Mouse (Mus musculus) forebrain, embryonic 14.5 days (tissue): ENCODE measurements around the gene Spata13. TPM values are rescaled to one million over a fixed set of nuclear protein-coding genes. Genes with fewer than 3 reads are reported as not detected.
A peak's percentile ranks its signal among the peaks of the same experiment; 100 is the strongest.

Experiments
- ATAC-seq: fragments of 200-750 bp; cut with Nextera tagmentation; 2 replicates; pipeline ENCODE4 v1.8.0; 2017; ENCODE audit warnings: mild to moderate bottlenecking, moderate library complexity
- DNase-seq: peaks from one replicate; pipeline ENCODE4 v3.0.0-alpha.2; 2015; ENCODE audit warnings: low spot score
- H3K27ac ChIP-seq: fragments of 300-500 bp; sonication (generic); 2 replicates; pipeline ENCODE4 v1.5.1; 2014; ENCODE audit warnings: low read depth, mild to moderate bottlenecking, control low read depth, low read length, moderate library complexity
- H3K27me3 ChIP-seq: fragments of 300-500 bp; sonication (generic); replicated peaks from 2 replicates; pipeline ENCODE4 v1.6.1; 2014; ENCODE audit warnings: low read length, control low read depth, mixed read lengths; ENCODE audit not compliant: control insufficient read depth, insufficient read depth
- H3K36me3 ChIP-seq: fragments of 300-500 bp; sonication (generic); 2 replicates; pipeline ENCODE4 v1.6.1; 2014; ENCODE audit warnings: low read length, control low read depth; ENCODE audit not compliant: control insufficient read depth, insufficient read depth
- H3K4me1 ChIP-seq: fragments of 300-500 bp; sonication (generic); 2 replicates; pipeline ENCODE4 v1.6.1; 2014; ENCODE audit warnings: antibody characterized with exemption, low read length, control low read depth; ENCODE audit not compliant: control insufficient read depth, insufficient read depth
- H3K4me2 ChIP-seq: fragments of 300-500 bp; sonication (generic); 2 replicates; pipeline ENCODE4 v1.6.1; 2014; ENCODE audit warnings: mild to moderate bottlenecking, control low read depth, low read length
- H3K4me3 ChIP-seq: fragments of 300-500 bp; sonication (generic); 2 replicates; pipeline ENCODE4 v1.5.1; 2014; ENCODE audit warnings: low read depth, low read length, control low read depth
- H3K9ac ChIP-seq: fragments of 300-500 bp; sonication (generic); 2 replicates; pipeline ENCODE4 v1.6.1; 2014; ENCODE audit warnings: mild to moderate bottlenecking, low read length, control low read depth, moderate library complexity
- H3K9me3 ChIP-seq: fragments of 300-500 bp; sonication (generic); replicated peaks from 2 replicates; pipeline ENCODE4 v1.6.1; 2016; ENCODE audit warnings: low read length, control low read depth, mixed read lengths; ENCODE audit not compliant: control insufficient read depth
- WGBS: fragments of 180-500 bp; shearing (Covaris S2); extraction: QIAGEN DNeasy Blood & Tissue Kit; methylation state at CpG from one replicate; pipeline ENCODE4 v1.1.7; 2014; 5-methylcytosine and 5-hydroxymethylcytosine counted together
- polyA plus RNA-seq: library from polyadenylated mRNA; unstranded; fragments of >200 nt; fragmentation: Nextera tagmentation; extraction: Ambion mirVana; gene quantifications from 2 replicates; pipeline ENCODE4 v1.2.1, GENCODE M21; 2014

Spata13 gene
- polyA plus RNA-seq, 1 experiment from 2014 or later: 36.6 TPM

GRCm38 (mm10) chr14:60747154-60747870, 113.5 kb downstream of the Spata13 start:
- Histone ChIP-seq H3K36me3 (peaks cover 61% of the 10 kb centered on the region), H3K9me3 (no peaks in the 10 kb centered on the region), H3K9ac (no peak overlapping the region), H3K4me1 (peaks cover 2% of the 10 kb centered on the region; the same call in 1 of the 2 replicates), H3K4me3 (no peak overlapping the region), H3K27ac (no peak overlapping the region), H3K27me3 (no peaks in the 10 kb centered on the region), H3K4me2 (no peak overlapping the region)
- 92% methylated on average over 21 of the region's 21 CpGs for WGBS
- ATAC-seq (no peak), DNase-seq (no peak)

DNA sequence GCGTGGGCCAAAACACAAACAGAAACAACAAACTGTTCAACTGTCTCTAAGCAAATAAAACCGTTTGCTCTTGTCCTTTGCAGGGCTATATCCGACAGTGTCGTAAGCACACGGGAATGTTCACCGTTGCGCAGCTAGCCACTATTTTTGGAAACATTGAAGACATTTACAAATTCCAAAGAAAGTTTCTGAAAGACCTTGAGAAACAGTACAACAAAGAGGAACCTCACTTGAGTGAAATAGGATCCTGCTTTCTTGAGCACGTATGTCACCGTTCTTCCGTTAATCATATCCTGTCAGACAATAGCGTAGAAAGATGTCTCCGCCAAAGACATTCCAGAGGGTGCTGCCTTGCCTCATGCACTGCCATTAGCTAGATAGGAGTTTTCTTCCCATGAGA, 116.1 kb downstream of the Spata13 start:
- peaks cover 68% of the 10 kb centered on the region for H3K36me3 ChIP-seq
- no peak overlapping the region for H3K4me3 ChIP-seq
- H3K9ac ChIP-seq: no peak overlapping the region
- no peak overlapping the region for H3K27ac ChIP-seq
- ATAC-seq (no peak), DNase-seq (no peak)
- no peaks in the 10 kb centered on the region for H3K27me3 ChIP-seq
- WGBS: 89% methylated on average over 12 of the region's 12 CpGs
- H3K4me2 ChIP-seq: no peak overlapping the region
- H3K4me1 ChIP-seq: peaks cover 2% of the 10 kb centered on the region; the same call in 1 of the 2 replicates
- no peaks in the 10 kb centered on the region for H3K9me3 ChIP-seq

- ATAC-seq (no peak), DNase-seq (no peak)
- Histone ChIP-seq H3K4me2 (no peak overlapping the region), H3K4me3 (no peak overlapping the region), H3K36me3 (peaks cover 69% of the 10 kb centered on the region), H3K9ac (no peak overlapping the region), H3K4me1 (peaks cover 2% of the 10 kb centered on the region; the same call in 1 of the 2 replicates), H3K27me3 (no peaks in the 10 kb centered on the region), H3K9me3 (no peaks in the 10 kb centered on the region), H3K27ac (peak overlapping the region; percentile 39; the same call in 1 of the 2 replicates)
- 95% methylated on average over 16 of the region's 16 CpGs for WGBS
These were observed 117.8 kb downstream of the Spata13 start for GRCm38 (mm10) chr14:60751581-60751980.

GRCm38 (mm10) chr14:60752892-60753800, 119.3 kb downstream of the Spata13 start:
- Histone ChIP-seq H3K4me3 (no peak overlapping the region), H3K36me3 (peaks cover 64% of the 10 kb centered on the region), H3K4me2 (no peak overlapping the region), H3K9ac (no peak overlapping the region), H3K4me1 (peaks cover 2% of the 10 kb centered on the region; the same call in 1 of the 2 replicates), H3K27me3 (no peaks in the 10 kb centered on the region), H3K9me3 (no peaks in the 10 kb centered on the region), H3K27ac (peak overlapping the region; percentile 52)
- peak; percentile 92 for DNase-seq
- peak; percentile 91 for ATAC-seq
- WGBS: 15% methylated on average over 14 of the region's 14 CpGs

DNA sequence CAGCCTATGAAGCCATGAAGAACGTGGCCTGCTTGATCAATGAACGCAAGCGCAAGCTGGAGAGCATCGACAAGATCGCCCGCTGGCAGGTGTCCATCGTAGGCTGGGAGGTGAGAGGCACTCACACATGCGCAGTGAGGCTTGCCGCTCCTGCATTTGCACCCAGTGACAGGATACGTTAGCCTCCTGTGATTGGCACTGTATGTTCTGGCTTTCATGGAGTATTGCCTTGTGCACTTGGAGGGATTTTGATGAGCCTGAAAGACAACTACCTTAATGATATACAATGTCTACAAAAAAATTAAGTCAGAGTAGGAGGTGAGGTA, 120.0 kb downstream of the Spata13 start:
- Histone ChIP-seq H3K9ac (no peak overlapping the region), H3K4me1 (peaks cover 2% of the 10 kb centered on the region; the same call in 1 of the 2 replicates), H3K27me3 (no peaks in the 10 kb centered on the region), H3K27ac (peak overlapping the region; percentile 52; the same call in 1 of the 2 replicates), H3K4me3 (no peak overlapping the region), H3K4me2 (no peak overlapping the region), H3K9me3 (no peaks in the 10 kb centered on the region), H3K36me3 (peaks cover 69% of the 10 kb centered on the region)
- ATAC-seq (no peak), DNase-seq (no peak)
- WGBS: 18% methylated on average over 10 of the region's 10 CpGs

- no peak for DNase-seq
- H3K36me3 ChIP-seq: peaks cover 71% of the 10 kb centered on the region
- no peaks in the 10 kb centered on the region for H3K9me3 ChIP-seq
These were observed 120.9 kb downstream of the Spata13 start for GRCm38 (mm10) chr14:60754656-60755055.

DNA sequence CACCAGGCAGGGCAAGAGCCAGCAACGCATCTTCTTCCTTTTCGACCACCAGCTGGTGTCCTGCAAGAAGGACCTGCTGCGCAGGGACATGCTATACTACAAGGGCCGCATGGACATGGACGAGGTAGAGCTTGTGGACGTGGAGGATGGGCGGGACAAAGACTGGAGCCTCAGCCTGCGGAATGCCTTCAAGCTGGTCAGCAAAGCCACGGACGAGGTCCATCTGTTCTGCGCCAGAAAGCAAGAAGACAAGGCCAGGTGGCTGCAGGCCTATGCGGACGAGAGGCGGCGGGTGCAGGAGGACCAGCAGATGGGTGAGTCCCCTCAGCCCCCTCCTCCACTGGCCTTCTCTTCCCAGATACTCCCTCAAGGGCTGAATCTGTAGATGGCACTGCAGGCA, 122.5 kb downstream of the Spata13 start:
- Histone ChIP-seq H3K4me1 (no peaks in the 10 kb centered on the region), H3K4me3 (no peak overlapping the region), H3K27ac (no peak overlapping the region), H3K4me2 (no peak overlapping the region), H3K27me3 (no peaks in the 10 kb centered on the region), H3K9me3 (no peaks in the 10 kb centered on the region), H3K36me3 (peaks cover 68% of the 10 kb centered on the region), H3K9ac (no peak overlapping the region)
- no peak for ATAC-seq
- no peak for DNase-seq
- 95% methylated on average over 15 of the region's 15 CpGs for WGBS

More at GRCm38 (mm10) chr14:60754656-60755055, 120.9 kb downstream of the Spata13 start:
- Histone ChIP-seq H3K4me3 (no peak overlapping the region), H3K4me2 (no peak overlapping the region), H3K4me1 (peaks cover 2% of the 10 kb centered on the region; the same call in 1 of the 2 replicates), H3K9ac (no peak overlapping the region), H3K27me3 (no peaks in the 10 kb centered on the region), H3K27ac (no peak overlapping the region)
- ATAC-seq: no peak
- 96% methylated on average over 5 of the region's 5 CpGs for WGBS

GRCm38 (mm10) chr14:60757265-60757664, 123.5 kb downstream of the Spata13 start:
- Histone ChIP-seq H3K36me3 (peaks cover 73% of the 10 kb centered on the region), H3K27me3 (no peaks in the 10 kb centered on the region), H3K4me2 (no peak overlapping the region), H3K4me3 (no peak overlapping the region), H3K9ac (no peak overlapping the region), H3K27ac (no peak overlapping the region), H3K4me1 (no peaks in the 10 kb centered on the region), H3K9me3 (no peaks in the 10 kb centered on the region)
- 94% methylated on average over 8 of the region's 8 CpGs for WGBS
- ATAC-seq (no peak), DNase-seq (no peak)
